Mouse (Mus musculus) liver, embryonic 12.5 days (tissue): ENCODE results near the gene Nmb. TPM values are rescaled to one million over a fixed set of nuclear protein-coding genes. Genes with fewer than 3 reads are reported as not detected.
"Not testable (repeated sequence)": the region's sequence is repeated elsewhere in the genome, so short reads cannot be mapped to it uniquely, and the experiment has no call there.

Source experiments
- ATAC-seq: fragments of 200-750 bp; cut with Nextera tagmentation; 2 replicates; pipeline ENCODE4 v1.8.0; 2017; ENCODE audit warnings: moderate number of reproducible peaks, mild to moderate bottlenecking, moderate library complexity
- H3K27ac ChIP-seq: fragments of 300-500 bp; sonication (generic); 2 replicates; pipeline ENCODE4 v1.5.1; 2016; ENCODE audit warnings: mild to moderate bottlenecking
- H3K27me3 ChIP-seq: fragments of 300-500 bp; sonication (generic); replicated peaks from 2 replicates; pipeline ENCODE4 v1.6.1; 2016; ENCODE audit warnings: mild to moderate bottlenecking, moderate library complexity
- H3K36me3 ChIP-seq: fragments of 300-500 bp; sonication (generic); 2 replicates; pipeline ENCODE4 v1.6.1; 2016; ENCODE audit warnings: mild to moderate bottlenecking, moderate library complexity
- H3K4me1 ChIP-seq: fragments of 300-500 bp; sonication (generic); 2 replicates; pipeline ENCODE4 v1.6.1; 2016
- H3K4me2 ChIP-seq: fragments of 300-500 bp; sonication (generic); 2 replicates; pipeline ENCODE4 v1.6.1; 2016; ENCODE audit warnings: mild to moderate bottlenecking, moderate library complexity
- H3K4me3 ChIP-seq: fragments of 300-500 bp; sonication (generic); 2 replicates; pipeline ENCODE4 v1.5.1; 2016; ENCODE audit warnings: mild to moderate bottlenecking, moderate library complexity
- H3K9ac ChIP-seq: fragments of 300-500 bp; sonication (generic); 2 replicates; pipeline ENCODE4 v1.6.1; 2016; ENCODE audit warnings: mild to moderate bottlenecking, moderate library complexity
- H3K9me3 ChIP-seq: fragments of 300-500 bp; sonication (generic); replicated peaks from 2 replicates; pipeline ENCODE4 v1.6.1; 2016; ENCODE audit warnings: mild to moderate bottlenecking, moderate library complexity
- WGBS: fragments of 180-500 bp; shearing (Covaris S2); methylation state at CpG from one replicate; pipeline ENCODE4 v1.1.7; 2016; ENCODE audit not compliant: insufficient replicate concordance; 5-methylcytosine and 5-hydroxymethylcytosine counted together
- polyA plus RNA-seq: library from polyadenylated mRNA; unstranded; fragments of >200 nt; fragmentation: Nextera tagmentation; extraction: Ambion mirVana; gene quantifications from 2 replicates; pipeline ENCODE4 v1.2.1, GENCODE M21; 2016

Nmb gene
- 1.6 and 2.4 TPM in 2 replicates for polyA plus RNA-seq

DNA sequence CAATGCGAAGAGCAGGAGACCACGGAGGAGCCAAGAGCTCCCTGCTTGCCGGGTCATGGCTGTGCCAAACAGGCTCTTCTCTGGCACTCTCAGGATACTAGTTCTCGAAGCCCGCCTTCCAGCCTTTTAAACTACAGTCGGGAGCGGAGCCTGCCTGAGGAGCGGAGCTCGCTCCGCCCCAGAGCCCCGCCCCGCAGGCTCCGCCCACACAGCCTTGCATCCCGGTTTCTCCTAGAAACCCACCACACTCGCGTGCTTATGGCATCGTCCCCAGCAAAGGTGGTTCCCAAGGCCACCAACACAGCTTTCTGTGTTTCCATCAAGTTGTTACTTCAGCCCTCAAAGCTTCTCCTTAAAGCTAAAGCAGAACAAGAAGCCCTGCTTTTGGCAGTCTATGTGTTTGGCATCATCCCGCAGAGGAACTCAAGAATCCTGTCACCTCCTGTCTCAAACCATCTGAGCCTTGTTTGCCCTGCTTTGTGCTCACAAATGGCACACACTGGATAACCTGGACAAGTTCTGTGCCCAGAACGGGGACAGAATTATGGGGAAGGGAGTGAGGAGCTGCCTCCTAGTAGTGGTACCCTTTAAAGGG is at the start of gene Nmb:
TSS of gene Nmb (minus strand) at position 156 of the 595 bp plus-strand sequence.
- WGBS: 3% methylated on average over 19 of the region's 19 CpGs
- ATAC-seq: 0 out of 2 replicates have a peak, but pooled peaks have one; percentile 30

DNA sequence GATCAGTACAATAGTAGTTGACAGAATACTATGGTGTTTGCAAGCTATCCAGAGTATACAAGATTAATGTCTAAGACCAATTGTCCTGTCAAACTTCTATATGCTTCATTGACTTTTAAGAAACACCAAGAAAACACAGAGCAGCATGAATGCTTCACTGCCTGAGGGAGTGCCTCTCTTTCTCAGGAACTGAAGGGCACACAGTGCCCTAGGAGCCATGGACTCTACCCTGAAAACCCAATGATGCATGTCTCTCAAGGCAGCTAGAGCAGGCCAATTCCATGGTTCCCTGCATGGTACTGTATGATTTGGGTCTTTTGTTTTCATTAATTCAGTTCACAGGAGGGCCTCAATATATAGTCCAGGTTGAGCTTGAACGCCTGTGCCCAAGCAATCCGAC is 49.4 kb upstream of the Nmb start:
- Histone ChIP-seq H3K27ac (no peak overlapping the region), H3K4me3 (no peak overlapping the region), H3K9me3 (no peaks in the 10 kb centered on the region), H3K4me2 (no peak overlapping the region), H3K4me1 (peaks cover 5% of the 10 kb centered on the region), H3K36me3 (no peaks in the 10 kb centered on the region), H3K9ac (no peak overlapping the region), H3K27me3 (peaks cover 10% of the 10 kb centered on the region; the same call in 1 of the 2 replicates)
- 60% methylated on average over 2 of the region's 2 CpGs for WGBS
- ATAC-seq: no peak

More for the DNA sequence above, at the start of gene Nmb:
- Histone ChIP-seq H3K4me3 (peak within 1 kb of the TSS; percentile 53), H3K36me3 (peaks cover 24% of the 10 kb centered on the region), H3K4me1 (peaks cover 37% of the 10 kb centered on the region), H3K9me3 (no peaks in the 10 kb centered on the region), H3K4me2 (peak within 1 kb of the TSS; percentile 88), H3K27me3 (0 out of 2 replicates have a peak, but pooled peaks cover 5% of the 10 kb centered on the region), H3K9ac (peak within 1 kb of the TSS; percentile 65), H3K27ac (peak within 1 kb of the TSS; percentile 23; the same call in 1 of the 2 replicates)

DNA sequence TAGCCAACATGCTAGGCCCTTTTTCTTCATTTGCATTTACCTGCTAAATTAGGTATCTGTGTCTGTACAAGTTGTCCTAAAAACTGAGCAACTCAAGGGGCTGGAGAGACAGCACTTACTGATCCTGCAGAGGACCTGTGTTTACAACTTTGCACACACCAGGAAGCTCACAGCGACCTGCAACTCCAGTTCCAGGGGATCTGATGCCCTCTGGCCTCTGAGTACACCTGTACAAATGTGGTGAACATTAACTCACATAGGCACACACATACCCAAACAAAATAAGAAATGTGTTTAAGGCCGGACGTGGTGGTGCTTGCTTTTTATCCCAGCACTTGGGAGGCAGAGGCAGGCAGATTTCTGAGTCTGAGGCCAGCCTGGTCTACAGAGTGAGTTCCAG is 47.3 kb upstream of the Nmb start:
- no peak overlapping the region for H3K4me2 ChIP-seq
- WGBS: 49% methylated on average over 3 of the region's 3 CpGs
- no peak overlapping the region for H3K9ac ChIP-seq
- ATAC-seq: no peak
- peaks cover 10% of the 10 kb centered on the region; the same call in 1 of the 2 replicates for H3K27me3 ChIP-seq
- H3K36me3 ChIP-seq: no peaks in the 10 kb centered on the region
- no peak overlapping the region for H3K4me3 ChIP-seq
- no peaks in the 10 kb centered on the region for H3K9me3 ChIP-seq
- H3K4me1 ChIP-seq: peaks cover 6% of the 10 kb centered on the region; the same call in 1 of the 2 replicates
- no peak overlapping the region for H3K27ac ChIP-seq

DNA sequence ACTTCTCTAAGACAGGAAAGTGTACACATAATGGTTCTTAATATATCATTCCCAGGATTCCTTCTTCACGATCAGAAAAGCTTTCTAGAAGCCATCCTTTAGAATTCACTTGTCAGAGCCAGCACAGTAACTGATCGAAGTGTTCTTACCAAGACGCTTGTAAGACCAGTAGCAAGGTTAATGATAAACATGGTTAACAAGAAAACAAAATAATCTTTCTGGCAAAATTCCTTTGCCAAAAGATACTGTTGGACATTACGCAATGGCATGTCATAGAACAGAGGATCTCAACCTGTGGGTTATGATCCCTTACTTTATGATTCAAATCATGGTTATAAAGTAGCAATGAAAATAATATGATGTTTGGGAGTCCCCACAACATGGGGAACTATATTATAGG is 46.6 kb upstream of the Nmb start:
- Histone ChIP-seq H3K27me3 (peaks cover 10% of the 10 kb centered on the region; the same call in 1 of the 2 replicates), H3K4me2 (no peak overlapping the region), H3K36me3 (no peaks in the 10 kb centered on the region), H3K9me3 (no peaks in the 10 kb centered on the region), H3K4me1 (peaks cover 11% of the 10 kb centered on the region), H3K4me3 (no peak overlapping the region), H3K27ac (no peak overlapping the region), H3K9ac (no peak overlapping the region)
- no peak for ATAC-seq
- WGBS: 79% methylated on average over 4 of the region's 4 CpGs

DNA sequence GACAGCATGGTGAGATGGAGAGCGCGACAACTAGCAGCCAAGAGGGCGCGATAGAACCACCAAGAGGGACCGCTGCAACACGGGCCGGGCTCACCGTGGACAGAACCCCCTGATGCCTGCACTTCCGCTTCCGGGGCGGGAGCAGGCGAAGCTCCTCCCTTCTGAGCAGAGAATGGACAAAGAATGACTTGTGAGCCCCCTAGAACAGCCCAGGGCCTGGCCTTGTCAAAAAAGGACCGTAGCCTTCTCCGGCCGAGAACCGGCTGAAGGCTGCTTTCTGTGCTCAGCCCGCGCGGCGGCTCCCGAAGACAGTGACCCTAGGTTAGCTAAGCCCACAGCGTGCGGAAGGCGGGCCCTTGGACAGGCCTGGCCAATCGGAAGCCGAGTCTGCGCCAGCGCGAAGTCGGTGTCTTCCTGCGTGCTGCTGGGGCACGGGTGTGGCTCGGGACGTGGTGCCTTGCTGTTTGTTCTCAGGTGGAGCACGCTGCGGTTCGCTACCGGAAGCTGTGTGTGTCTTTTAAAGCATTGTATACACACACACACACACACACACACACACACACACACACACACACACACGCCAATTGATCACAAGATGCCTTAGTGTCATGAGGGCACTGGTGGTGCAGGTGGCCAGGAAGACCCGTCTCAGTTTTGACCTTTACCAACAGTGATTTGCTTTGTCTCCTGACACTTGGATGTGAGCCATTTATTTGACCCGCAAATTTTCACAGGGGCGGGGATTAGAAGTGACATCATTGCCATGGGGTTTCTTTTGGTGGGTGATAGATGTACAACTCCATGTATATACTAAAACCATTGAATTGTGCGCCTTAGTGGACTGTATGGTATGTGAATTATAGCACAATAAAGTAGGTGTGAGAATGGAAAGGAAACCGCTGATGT is 42.8 kb upstream of the Nmb start, which contains the start of gene Sec11a:
TSS of gene Sec11a (minus strand) at position 336 of the 906 bp plus-strand sequence.
- ATAC-seq: peak; percentile 100
- peak within 1 kb of the TSS; percentile 81 for H3K4me2 ChIP-seq
- no peaks in the 10 kb centered on the region for H3K9me3 ChIP-seq
- WGBS: 2% methylated on average over 44 of the region's 44 CpGs
- H3K4me1 ChIP-seq: peaks cover 36% of the 10 kb centered on the region
- H3K9ac ChIP-seq: peak within 1 kb of the TSS; percentile 79
- H3K27me3 ChIP-seq: 0 out of 2 replicates have a peak, but pooled peaks cover 10% of the 10 kb centered on the region
- peak within 1 kb of the TSS; percentile 70 for H3K4me3 ChIP-seq
- H3K36me3 ChIP-seq: peaks cover 16% of the 10 kb centered on the region
- peak within 1 kb of the TSS; percentile 83 for H3K27ac ChIP-seq

DNA sequence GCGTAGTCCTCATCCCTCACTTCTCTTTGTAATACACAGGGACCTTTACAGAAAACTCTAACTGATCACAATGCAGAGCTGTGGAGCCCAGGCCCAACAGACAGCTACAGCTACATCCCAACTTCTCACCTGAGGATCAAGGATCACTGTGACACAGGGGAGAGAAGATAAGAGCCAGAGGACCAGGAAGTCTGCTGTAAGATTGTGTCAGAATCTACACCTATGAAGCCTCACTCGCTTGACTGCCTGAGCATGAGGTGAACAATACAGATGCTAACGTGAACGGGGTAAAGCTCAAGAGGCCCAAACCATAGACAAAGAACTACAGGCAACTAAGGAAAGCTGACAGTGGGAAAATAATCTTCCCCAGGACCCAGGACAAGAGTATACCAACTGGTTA is 34.9 kb upstream of the Nmb start:
- H3K4me2 ChIP-seq: no peak overlapping the region
- no peaks in the 10 kb centered on the region for H3K27me3 ChIP-seq
- WGBS: 81% methylated on average over 4 of the region's 4 CpGs
- H3K9ac ChIP-seq: no peak overlapping the region
- H3K27ac ChIP-seq: no peak overlapping the region
- peaks cover 24% of the 10 kb centered on the region for H3K4me1 ChIP-seq
- no peaks in the 10 kb centered on the region for H3K9me3 ChIP-seq
- peaks cover 33% of the 10 kb centered on the region for H3K36me3 ChIP-seq
- ATAC-seq: no peak
- H3K4me3 ChIP-seq: no peak overlapping the region

DNA sequence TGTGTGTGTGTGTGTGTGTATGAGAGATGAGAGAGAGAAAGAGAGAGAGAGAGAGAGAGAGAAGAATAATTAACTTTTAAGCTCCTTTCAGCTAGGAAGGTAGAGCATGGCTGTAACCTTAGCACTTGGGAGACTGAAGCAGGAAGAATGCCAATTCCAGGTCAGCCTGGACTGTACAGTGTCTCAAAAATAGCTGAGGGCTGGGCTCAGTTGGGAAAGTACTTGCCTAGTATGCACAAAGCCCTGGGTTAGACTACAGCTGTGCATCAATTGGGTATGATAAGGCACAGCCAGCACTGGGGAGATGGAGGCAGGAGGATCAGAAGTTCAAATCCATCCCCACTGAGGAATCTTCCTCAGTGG is 32.4 kb upstream of the Nmb start:
- Histone ChIP-seq H3K4me1 (peaks cover 15% of the 10 kb centered on the region), H3K36me3 (peaks cover 50% of the 10 kb centered on the region)
- H3K4me3 ChIP-seq, H3K4me2 ChIP-seq, ATAC-seq, H3K27me3 ChIP-seq, H3K9me3 ChIP-seq, H3K9ac ChIP-seq, H3K27ac ChIP-seq: not testable (repeated sequence)

DNA sequence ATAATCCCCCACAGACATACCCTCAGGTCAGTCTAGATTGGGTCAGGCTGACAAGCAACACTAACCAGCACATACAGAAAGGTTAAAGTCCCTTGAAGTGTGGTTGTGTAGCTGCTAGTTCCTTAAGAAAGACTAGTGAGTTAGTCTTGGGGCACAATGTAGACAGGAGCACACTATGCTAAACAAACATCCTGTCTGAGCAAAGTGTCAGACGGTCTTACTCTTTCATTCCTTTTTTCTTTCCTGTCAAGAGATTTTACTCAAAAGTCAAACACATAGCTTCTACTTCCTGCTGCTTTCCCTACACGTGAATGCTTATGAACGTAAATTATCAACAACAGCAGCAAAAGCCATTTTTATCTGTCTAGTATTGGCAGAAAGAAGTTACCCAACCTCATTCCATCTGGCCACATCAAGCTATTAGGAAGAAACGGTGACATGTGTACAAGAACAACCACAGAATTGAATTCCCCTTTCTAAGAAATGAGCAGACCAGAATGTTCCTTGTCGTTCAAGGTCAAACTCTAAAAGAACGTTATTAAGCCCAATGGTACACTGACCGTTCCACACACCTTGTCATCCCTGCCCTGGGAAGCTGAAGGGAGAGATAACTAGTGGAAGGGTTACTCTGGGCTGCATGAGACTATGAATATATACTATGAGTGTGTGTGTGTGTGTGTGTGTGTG is 31.9 kb upstream of the Nmb start:
- not testable (repeated sequence) for H3K4me2 ChIP-seq, H3K4me3 ChIP-seq, H3K9me3 ChIP-seq, H3K27me3 ChIP-seq, H3K9ac ChIP-seq, H3K27ac ChIP-seq, ATAC-seq
- WGBS: 43% methylated on average over 7 of the region's 7 CpGs
- Histone ChIP-seq H3K4me1 (peaks cover 15% of the 10 kb centered on the region), H3K36me3 (peaks cover 52% of the 10 kb centered on the region)

DNA sequence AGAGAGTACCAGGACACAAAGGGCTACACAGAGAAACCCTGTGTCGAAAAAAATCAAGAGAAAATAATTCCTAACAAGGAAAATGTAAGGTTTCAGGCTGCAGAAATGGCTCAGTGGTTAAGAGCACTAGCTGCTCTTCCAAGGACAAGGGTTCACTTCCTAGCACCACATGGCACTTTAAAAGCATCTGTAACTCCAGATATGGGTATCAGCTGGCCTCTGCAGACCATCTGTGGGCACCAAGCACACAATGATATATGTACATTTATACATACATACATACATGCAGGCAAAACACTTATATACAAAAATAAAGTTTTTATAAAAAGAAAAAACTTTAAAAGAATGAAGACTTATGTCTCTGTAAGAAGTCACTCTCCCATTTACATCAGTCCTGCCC is 31.0 kb upstream of the Nmb start:
- 81% methylated on average over 1 of the region's 1 CpGs for WGBS
- no peak overlapping the region for H3K9ac ChIP-seq
- peaks cover 53% of the 10 kb centered on the region for H3K36me3 ChIP-seq
- H3K27ac ChIP-seq: no peak overlapping the region
- no peaks in the 10 kb centered on the region for H3K27me3 ChIP-seq
- peak; percentile 62 for ATAC-seq
- H3K4me3 ChIP-seq: no peak overlapping the region
- no peaks in the 10 kb centered on the region for H3K9me3 ChIP-seq
- peaks cover 15% of the 10 kb centered on the region for H3K4me1 ChIP-seq
- H3K4me2 ChIP-seq: no peak overlapping the region

DNA sequence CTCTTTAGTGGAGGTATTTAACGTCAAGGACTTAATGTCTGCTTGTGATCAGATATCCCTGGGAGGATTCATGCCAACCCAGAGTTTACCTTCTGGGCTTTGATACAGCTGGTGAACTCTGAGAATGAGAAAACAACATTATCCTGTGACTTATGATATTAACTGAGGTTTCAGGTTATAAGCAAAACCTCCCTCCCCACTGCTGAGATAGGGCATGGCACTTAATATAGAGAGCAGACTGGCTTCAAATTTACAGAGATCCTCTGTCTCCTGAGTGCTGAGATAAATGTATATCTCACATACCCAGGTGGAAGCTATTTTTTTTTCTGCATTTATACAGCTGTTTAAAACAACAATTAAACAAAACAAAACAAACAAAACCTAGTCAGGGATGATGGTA is 27.9 kb upstream of the Nmb start:
- 78% methylated on average over 1 of the region's 1 CpGs for WGBS
- H3K27me3 ChIP-seq: no peaks in the 10 kb centered on the region
- H3K4me2 ChIP-seq: no peak overlapping the region
- no peak for ATAC-seq
- H3K9me3 ChIP-seq: no peaks in the 10 kb centered on the region
- peaks cover 49% of the 10 kb centered on the region for H3K36me3 ChIP-seq
- H3K4me1 ChIP-seq: peaks cover 15% of the 10 kb centered on the region
- no peak overlapping the region for H3K9ac ChIP-seq
- H3K27ac ChIP-seq: no peak overlapping the region
- H3K4me3 ChIP-seq: no peak overlapping the region

DNA sequence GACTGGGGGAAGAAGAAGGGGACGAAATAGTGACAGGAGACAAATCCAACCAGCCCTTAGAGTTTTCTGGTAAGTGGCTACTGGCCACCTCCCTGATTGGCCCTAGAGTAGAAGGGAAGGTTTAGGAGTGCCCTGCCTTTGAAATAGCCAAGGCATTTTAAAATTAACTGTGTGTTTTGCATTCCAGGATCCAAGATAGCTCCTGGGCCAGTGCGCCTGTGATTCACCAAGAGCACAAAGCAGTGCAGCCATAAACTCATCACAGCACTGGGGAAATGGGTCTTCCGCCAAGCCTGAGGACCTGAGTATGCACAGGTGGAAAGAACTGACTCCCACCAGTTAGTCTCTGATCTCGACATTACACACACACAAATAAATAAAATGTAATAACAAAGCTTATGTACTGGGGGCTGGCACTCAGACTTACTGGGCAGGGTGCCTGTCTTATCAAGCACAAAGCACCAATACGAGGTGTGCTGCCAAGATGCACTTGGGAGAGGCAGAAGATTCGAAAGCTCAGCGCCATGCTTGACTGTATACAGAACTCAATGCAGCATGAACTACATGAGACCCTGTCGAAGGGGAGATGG is 26.8 kb upstream of the Nmb start:
- 81% methylated on average over 8 of the region's 8 CpGs for WGBS
- H3K27ac ChIP-seq: no peak overlapping the region
- peaks cover 10% of the 10 kb centered on the region for H3K4me1 ChIP-seq
- H3K4me3 ChIP-seq: no peak overlapping the region
- H3K4me2 ChIP-seq: no peak overlapping the region
- H3K9ac ChIP-seq: no peak overlapping the region
- ATAC-seq: no peak
- peaks cover 58% of the 10 kb centered on the region for H3K36me3 ChIP-seq
- no peaks in the 10 kb centered on the region for H3K9me3 ChIP-seq
- no peaks in the 10 kb centered on the region for H3K27me3 ChIP-seq
